Mouse (Mus musculus) midbrain, embryonic 11.5 days (tissue): ENCODE results near the gene Ago4. TPM values are rescaled to one million over a fixed set of nuclear protein-coding genes. Genes with fewer than 3 reads are reported as not detected.

Experiments
- ATAC-seq: fragments of 200-750 bp; cut with Nextera tagmentation; 2 replicates; pipeline ENCODE4 v1.8.0; 2017; ENCODE audit warnings: moderate TSS enrichment, moderate library complexity; ENCODE audit not compliant: low FRiP score
- DNase-seq: peaks from one replicate; pipeline ENCODE4 v3.0.0; 2015; ENCODE audit warnings: low spot score; ENCODE audit errors: missing footprints
- H3K27ac ChIP-seq: fragments of 300-500 bp; sonication (generic); 2 replicates; pipeline ENCODE4 v1.5.1; 2014; ENCODE audit warnings: low read depth, low read length
- H3K27me3 ChIP-seq: fragments of 300-500 bp; sonication (generic); 2 replicates; pipeline ENCODE4 v1.6.1; 2014; ENCODE audit warnings: mild to moderate bottlenecking, low read length, moderate library complexity, mixed read lengths; ENCODE audit not compliant: control insufficient read depth, insufficient read depth
- H3K36me3 ChIP-seq: fragments of 300-500 bp; sonication (generic); 2 replicates; pipeline ENCODE4 v1.6.1; 2014; ENCODE audit warnings: mild to moderate bottlenecking, low read length, moderate library complexity, mixed read lengths; ENCODE audit not compliant: control insufficient read depth, insufficient read depth
- H3K4me1 ChIP-seq: fragments of 300-500 bp; sonication (generic); 2 replicates; pipeline ENCODE4 v1.6.1; 2014; ENCODE audit warnings: low read length; ENCODE audit not compliant: control insufficient read depth, insufficient read depth
- H3K4me2 ChIP-seq: fragments of 300-500 bp; sonication (generic); 2 replicates; pipeline ENCODE4 v1.6.1; 2014; ENCODE audit warnings: mild to moderate bottlenecking, moderate library complexity
- H3K4me3 ChIP-seq: fragments of 300-500 bp; sonication (generic); 2 replicates; pipeline ENCODE4 v1.5.1; 2014; ENCODE audit warnings: low read depth, low read length
- H3K9ac ChIP-seq: fragments of 300-500 bp; sonication (generic); 2 replicates; pipeline ENCODE4 v1.6.1; 2014; ENCODE audit warnings: low read length
- H3K9me3 ChIP-seq: fragments of 300-500 bp; sonication (generic); 2 replicates; pipeline ENCODE4 v1.6.1; 2016; ENCODE audit warnings: low read length; ENCODE audit not compliant: control insufficient read depth
- WGBS: fragments of 180-500 bp; shearing (Covaris S2); extraction: QIAGEN DNeasy Blood & Tissue Kit; methylation state at CpG from one replicate; pipeline ENCODE4 v1.1.7; 2014; 5-methylcytosine and 5-hydroxymethylcytosine counted together
- polyA plus RNA-seq: library from polyadenylated mRNA; unstranded; fragments of >200 nt; fragmentation: Nextera tagmentation; extraction: Ambion mirVana; gene quantifications from 2 replicates; pipeline ENCODE4 v1.2.1, GENCODE M21; 2014

Ago4 gene
- polyA plus RNA-seq: 3.0 and 3.6 TPM in 2 replicates

GRCm38 (mm10) chr4:126532827-126533728 is at the start of gene Ago4:
Ago4 (minus strand) TSS chr4:126533472.
- H3K36me3 ChIP-seq: no peaks in the 10 kb centered on the region
- peak within 1 kb of the TSS; percentile 92 for H3K4me3 ChIP-seq
- no peaks in the 10 kb centered on the region for H3K9me3 ChIP-seq
- peak within 1 kb of the TSS; percentile 90 for H3K9ac ChIP-seq
- H3K27me3 ChIP-seq: no peaks in the 10 kb centered on the region
- peaks cover 7% of the 10 kb centered on the region; the same call in 1 of the 2 replicates for H3K4me1 ChIP-seq
- DNase-seq: peak; percentile 96
- ATAC-seq: peak; percentile 93
- WGBS: under 1% methylated on average over 85 of the region's 120 CpGs
- peak within 1 kb of the TSS; percentile 55 for H3K27ac ChIP-seq
- H3K4me2 ChIP-seq: peak within 1 kb of the TSS; percentile 92

- ATAC-seq (no peak), DNase-seq (no peak)
- H3K4me3 ChIP-seq: no peak overlapping the region
- WGBS: 89% methylated on average over 2 of the region's 2 CpGs
- no peak overlapping the region for H3K9ac ChIP-seq
- peaks cover 39% of the 10 kb centered on the region for H3K36me3 ChIP-seq
- no peak overlapping the region for H3K4me2 ChIP-seq
- no peaks in the 10 kb centered on the region for H3K27me3 ChIP-seq
- no peak overlapping the region for H3K27ac ChIP-seq
- H3K4me1 ChIP-seq: no peaks in the 10 kb centered on the region
- no peaks in the 10 kb centered on the region for H3K9me3 ChIP-seq
Observed at GRCm38 (mm10) chr4:126579077-126579476, 45.8 kb upstream of the Ago4 start.

GRCm38 (mm10) chr4:126577920-126578319 is 44.6 kb upstream of the Ago4 start:
- H3K27ac ChIP-seq: no peak overlapping the region
- no peaks in the 10 kb centered on the region for H3K9me3 ChIP-seq

GRCm38 (mm10) chr4:126576281-126576680 is 43.0 kb upstream of the Ago4 start:
- Histone ChIP-seq H3K27me3 (no peaks in the 10 kb centered on the region), H3K4me3 (no peak overlapping the region), H3K36me3 (peaks cover 48% of the 10 kb centered on the region), H3K4me1 (no peaks in the 10 kb centered on the region), H3K9me3 (no peaks in the 10 kb centered on the region), H3K9ac (no peak overlapping the region), H3K4me2 (no peak overlapping the region), H3K27ac (no peak overlapping the region)
- peak; percentile 12 for DNase-seq
- WGBS: 95% methylated on average over 5 of the region's 5 CpGs
- ATAC-seq: no peak

More at GRCm38 (mm10) chr4:126577920-126578319, 44.6 kb upstream of the Ago4 start:
- Histone ChIP-seq H3K9ac (no peak overlapping the region), H3K4me2 (no peak overlapping the region), H3K36me3 (peaks cover 46% of the 10 kb centered on the region), H3K4me1 (no peaks in the 10 kb centered on the region), H3K4me3 (no peak overlapping the region), H3K27me3 (no peaks in the 10 kb centered on the region)
- ATAC-seq: no peak
- 96% methylated on average over 3 of the region's 3 CpGs for WGBS
- peak; percentile 33 for DNase-seq

- Histone ChIP-seq H3K4me3 (no peak overlapping the region), H3K4me2 (no peak overlapping the region), H3K4me1 (no peaks in the 10 kb centered on the region), H3K27me3 (no peaks in the 10 kb centered on the region), H3K9me3 (no peaks in the 10 kb centered on the region), H3K36me3 (peaks cover 32% of the 10 kb centered on the region), H3K27ac (no peak overlapping the region), H3K9ac (no peak overlapping the region)
- peak; percentile 19 for DNase-seq
- 94% methylated on average over 3 of the region's 3 CpGs for WGBS
- no peak for ATAC-seq
Observed at GRCm38 (mm10) chr4:126569783-126570182, 36.5 kb upstream of the Ago4 start.

- ATAC-seq (no peak), DNase-seq (peak; percentile 53)
- H3K9me3 ChIP-seq: no peaks in the 10 kb centered on the region
- WGBS: 91% methylated on average over 4 of the region's 4 CpGs
- H3K36me3 ChIP-seq: peaks cover 14% of the 10 kb centered on the region
- no peaks in the 10 kb centered on the region for H3K4me1 ChIP-seq
- no peak overlapping the region for H3K4me3 ChIP-seq
- H3K9ac ChIP-seq: no peak overlapping the region
- H3K4me2 ChIP-seq: no peak overlapping the region
- no peak overlapping the region for H3K27ac ChIP-seq
- no peaks in the 10 kb centered on the region for H3K27me3 ChIP-seq
Observed at GRCm38 (mm10) chr4:126567243-126567642, 34.0 kb upstream of the Ago4 start.

- no peak for ATAC-seq
- Histone ChIP-seq H3K4me3 (no peak overlapping the region), H3K4me1 (no peaks in the 10 kb centered on the region), H3K9me3 (no peaks in the 10 kb centered on the region), H3K27me3 (no peaks in the 10 kb centered on the region), H3K9ac (no peak overlapping the region), H3K4me2 (no peak overlapping the region), H3K27ac (no peak overlapping the region), H3K36me3 (peaks cover 19% of the 10 kb centered on the region)
- no peak for DNase-seq
- 93% methylated on average over 6 of the region's 6 CpGs for WGBS
Observed at GRCm38 (mm10) chr4:126563798-126564197, 30.5 kb upstream of the Ago4 start.

- peak; percentile 99 for ATAC-seq
Observed at GRCm38 (mm10) chr4:126556809-126557711, 23.8 kb upstream of the Ago4 start, which contains the start of gene Clspn. Clspn (plus strand) TSS chr4:126556935.

More at GRCm38 (mm10) chr4:126556809-126557711, 23.8 kb upstream of the Ago4 start, which contains the start of gene Clspn:
- H3K9me3 ChIP-seq: no peaks in the 10 kb centered on the region
- peaks cover 10% of the 10 kb centered on the region for H3K4me1 ChIP-seq
- peak within 1 kb of the TSS; percentile 78 for H3K9ac ChIP-seq
- H3K27ac ChIP-seq: peak within 1 kb of the TSS; percentile 59
- DNase-seq: peak; percentile 99
- H3K27me3 ChIP-seq: no peaks in the 10 kb centered on the region
- peak within 1 kb of the TSS; percentile 67 for H3K4me3 ChIP-seq
- H3K4me2 ChIP-seq: peak within 1 kb of the TSS; percentile 73
- 1% methylated on average over 54 of the region's 54 CpGs for WGBS
- H3K36me3 ChIP-seq: peaks cover 6% of the 10 kb centered on the region; the same call in 1 of the 2 replicates
